Mouse (Mus musculus) adrenal gland, adult 8-10 months (tissue): ENCODE measurements around the gene Nrxn3. TPM values are rescaled to one million over a fixed set of nuclear protein-coding genes. Genes with fewer than 3 reads are reported as not detected.

Source experiments
- DNase-seq: peaks from one replicate; pipeline ENCODE4 v3.0.0; 2022
- total RNA-seq, 4 experiments: library from RNA; stranded (reverse); gene quantifications; 2 replicates each; pipeline ENCODE4 v1.2.4; 2022

The Nrxn3 gene
- total RNA-seq, 4 experiments from 2014 or later, result 0.17 to 0.49 (median 0.32) TPM

GRCm38 (mm10) chr12:89073167-89073743, 350.6 kb downstream of the Nrxn3 start:
- DNase-seq, result no peak

GRCm38 (mm10) chr12:89074551-89075295, 352.0 kb downstream of the Nrxn3 start:
- DNase-seq, result no peak

- DNase-seq, result no peak
Measured at GRCm38 (mm10) chr12:89093806-89094479, 371.3 kb downstream of the Nrxn3 start.

- DNase-seq, result no peak
Measured at GRCm38 (mm10) chr12:89097561-89097960, 374.9 kb downstream of the Nrxn3 start.

GRCm38 (mm10) chr12:89106029-89106733, 383.5 kb downstream of the Nrxn3 start:
- peak; percentile 27 for DNase-seq

GRCm38 (mm10) chr12:89106881-89107584, 384.4 kb downstream of the Nrxn3 start:
- peak; percentile 1 for DNase-seq

GRCm38 (mm10) chr12:89109779-89110335, 387.2 kb downstream of the Nrxn3 start:
- no peak for DNase-seq

- no peak for DNase-seq
Measured at GRCm38 (mm10) chr12:89128602-89129001, 405.9 kb downstream of the Nrxn3 start.

GRCm38 (mm10) chr12:89129139-89129907, 406.6 kb downstream of the Nrxn3 start:
- DNase-seq, result no peak

- DNase-seq, result no peak
Measured at GRCm38 (mm10) chr12:89134333-89134732, 411.7 kb downstream of the Nrxn3 start.

- DNase-seq, result no peak
Measured at GRCm38 (mm10) chr12:89134774-89135307, 412.2 kb downstream of the Nrxn3 start.

GRCm38 (mm10) chr12:89148974-89149411, 426.3 kb downstream of the Nrxn3 start:
- DNase-seq, result no peak

- no peak for DNase-seq
Measured at GRCm38 (mm10) chr12:89149455-89149854, 426.8 kb downstream of the Nrxn3 start.

- DNase-seq, result no peak
Measured at GRCm38 (mm10) chr12:89156086-89156757, 433.5 kb downstream of the Nrxn3 start.

GRCm38 (mm10) chr12:89159353-89159752, 436.7 kb downstream of the Nrxn3 start:
- no peak for DNase-seq

GRCm38 (mm10) chr12:89174306-89175159, 451.9 kb downstream of the Nrxn3 start:
- no peak for DNase-seq

- DNase-seq, result no peak
Measured at GRCm38 (mm10) chr12:89179970-89180666, 457.4 kb downstream of the Nrxn3 start.

- DNase-seq, result no peak
Measured at GRCm38 (mm10) chr12:89181157-89181561, 458.5 kb downstream of the Nrxn3 start.
